Mouse (Mus musculus) limb, embryonic 14.5 days (tissue): ENCODE data around the gene Arhgap15. TPM values are rescaled to one million over a fixed set of nuclear protein-coding genes. Genes with fewer than 3 reads are reported as not detected.

Experiments
- ATAC-seq: fragments of 200-750 bp; cut with Nextera tagmentation; 2 replicates; pipeline ENCODE4 v1.8.0; 2017; ENCODE audit warnings: low read depth, moderate number of reproducible peaks, moderate TSS enrichment; ENCODE audit not compliant: low FRiP score
- DNase-seq: peaks from one replicate; pipeline ENCODE4 v3.0.0-alpha.2; 2015; ENCODE audit warnings: low spot score
- H3K27ac ChIP-seq: fragments of 300-500 bp; sonication (generic); replicated peaks from 2 replicates; pipeline ENCODE4 v1.5.1; 2014; ENCODE audit warnings: low read depth, mild to moderate bottlenecking, low read length, moderate library complexity, mixed read lengths
- H3K27me3 ChIP-seq: fragments of 300-500 bp; sonication (generic); 2 replicates; pipeline ENCODE4 v1.6.1; 2014; ENCODE audit warnings: low read length, mixed read lengths; ENCODE audit not compliant: control insufficient read depth, insufficient read depth
- H3K36me3 ChIP-seq: fragments of 300-500 bp; sonication (generic); 2 replicates; pipeline ENCODE4 v1.6.1; 2014; ENCODE audit warnings: mild to moderate bottlenecking, low read length, moderate library complexity, mixed read lengths; ENCODE audit not compliant: control insufficient read depth, insufficient read depth
- H3K4me1 ChIP-seq: fragments of 300-500 bp; sonication (generic); 2 replicates; pipeline ENCODE4 v1.6.1; 2014; ENCODE audit warnings: antibody characterized with exemption, low read length, mixed read lengths; ENCODE audit not compliant: control insufficient read depth, insufficient read depth
- H3K4me2 ChIP-seq: fragments of 300-500 bp; sonication (generic); replicated peaks from 2 replicates; pipeline ENCODE4 v1.6.1; 2014; ENCODE audit warnings: low read depth, mild to moderate bottlenecking, low read length, moderate library complexity; ENCODE audit not compliant: severe bottlenecking
- H3K4me3 ChIP-seq: fragments of 300-500 bp; sonication (generic); replicated peaks from 2 replicates; pipeline ENCODE4 v1.5.1; 2014; ENCODE audit warnings: low read length
- H3K9ac ChIP-seq: fragments of 300-500 bp; sonication (generic); 2 replicates; pipeline ENCODE4 v1.6.1; 2014; ENCODE audit warnings: mild to moderate bottlenecking, low read depth, low read length, moderate library complexity; ENCODE audit not compliant: severe bottlenecking
- H3K9me3 ChIP-seq: fragments of 300-500 bp; sonication (generic); 2 replicates; pipeline ENCODE4 v1.6.1; 2016; ENCODE audit warnings: low read length; ENCODE audit not compliant: control insufficient read depth
- POLR2A ChIP-seq: fragments of 200-500 bp; IDR thresholded peaks from 2 replicates; pipeline ENCODE4 v1.8.0; 2012; ENCODE audit warnings: inconsistent platforms, mild to moderate bottlenecking, moderate library complexity, borderline replicate concordance; ENCODE audit not compliant: insufficient read depth, insufficient read length; ENCODE audit errors: extremely low read depth
- WGBS: fragments of 180-500 bp; shearing (Covaris S2); extraction: QIAGEN DNeasy Blood & Tissue Kit; methylation state at CpG from one replicate; pipeline ENCODE4 v1.1.7; 2014; 5-methylcytosine and 5-hydroxymethylcytosine counted together
- polyA plus RNA-seq, 2 experiments: library from polyadenylated mRNA; depleted of rRNA in 1 of 2; stranded (reverse) in 1 of 2; unstranded in 1 of 2; fragments of >200 nt; fragmentation: Nextera tagmentation in 1 of 2; extraction: Ambion mirVana in 1 of 2; gene quantifications; 2 replicates each; pipeline versions ENCODE4 v1.2.1 to v1.2.3; 2012 to 2014

The Arhgap15 gene
- polyA plus RNA-seq, 2 experiments, result 1.4 to 2.9 TPM

GRCm38 (mm10) chr2:44140455-44140854 lies 391.8 kb downstream of the Arhgap15 start:
- TF ChIP-seq POLR2A, result no peak
- WGBS, result 83% methylated on average over 4 of the region's 4 CpGs
- Histone ChIP-seq H3K27ac (no peak overlapping the region), H3K4me1 (no peaks in the 10 kb centered on the region), H3K9ac (no peak overlapping the region), H3K27me3 (no peaks in the 10 kb centered on the region), H3K9me3 (no peaks in the 10 kb centered on the region), H3K36me3 (no peaks in the 10 kb centered on the region), H3K4me2 (no peak overlapping the region), H3K4me3 (no peak overlapping the region)
- no peak for ATAC-seq
- DNase-seq, result no peak

- WGBS, result 78% methylated on average over 9 of the region's 9 CpGs
- Histone ChIP-seq H3K9me3 (no peaks in the 10 kb centered on the region), H3K9ac (no peak overlapping the region), H3K4me2 (no peak overlapping the region), H3K36me3 (no peaks in the 10 kb centered on the region), H3K27ac (no peak overlapping the region), H3K27me3 (no peaks in the 10 kb centered on the region), H3K4me3 (no peak overlapping the region), H3K4me1 (no peaks in the 10 kb centered on the region)
- DNase-seq (no peak), ATAC-seq (no peak)
- no peak for TF ChIP-seq POLR2A
Observed at GRCm38 (mm10) chr2:44142152-44142551, 393.5 kb downstream of the Arhgap15 start.

DNA sequence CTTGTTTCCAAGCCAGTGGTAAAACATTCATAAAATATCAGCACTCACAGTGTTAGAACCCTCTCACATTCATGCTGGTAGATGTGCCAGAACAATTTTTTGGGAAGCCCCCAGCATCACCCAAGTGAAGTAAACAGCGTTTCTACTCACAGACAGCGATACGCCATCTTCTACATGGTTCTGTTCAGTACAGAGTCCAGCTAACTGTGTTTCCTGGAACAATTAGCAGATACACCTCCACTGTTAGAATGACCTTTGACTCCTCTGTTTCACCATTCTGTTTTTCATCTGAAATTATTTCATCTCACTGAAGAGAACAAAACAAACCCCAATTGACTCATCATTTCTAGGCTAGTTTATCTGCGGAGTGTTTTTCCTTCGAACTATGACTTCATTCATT lies 394.0 kb downstream of the Arhgap15 start:
- no peak for ATAC-seq
- 89% methylated on average over 5 of the region's 5 CpGs for WGBS

GRCm38 (mm10) chr2:44146124-44146981 lies 397.7 kb downstream of the Arhgap15 start:
- Histone ChIP-seq H3K36me3 (no peaks in the 10 kb centered on the region), H3K9me3 (no peaks in the 10 kb centered on the region), H3K4me2 (no peak overlapping the region), H3K27ac (no peak overlapping the region), H3K4me1 (peaks cover 3% of the 10 kb centered on the region; the same call in 1 of the 2 replicates), H3K4me3 (no peak overlapping the region), H3K27me3 (no peaks in the 10 kb centered on the region), H3K9ac (no peak overlapping the region)
- TF ChIP-seq POLR2A, result no peak
- DNase-seq (peak; percentile 30), ATAC-seq (no peak)
- 68% methylated on average over 7 of the region's 7 CpGs for WGBS

More for the DNA sequence above, 394.0 kb downstream of the Arhgap15 start:
- Histone ChIP-seq H3K27me3 (no peaks in the 10 kb centered on the region), H3K9me3 (no peaks in the 10 kb centered on the region), H3K9ac (no peak overlapping the region), H3K4me1 (no peaks in the 10 kb centered on the region), H3K27ac (no peak overlapping the region), H3K4me3 (no peak overlapping the region), H3K36me3 (no peaks in the 10 kb centered on the region), H3K4me2 (no peak overlapping the region)
- no peak for TF ChIP-seq POLR2A
- DNase-seq, result no peak

DNA sequence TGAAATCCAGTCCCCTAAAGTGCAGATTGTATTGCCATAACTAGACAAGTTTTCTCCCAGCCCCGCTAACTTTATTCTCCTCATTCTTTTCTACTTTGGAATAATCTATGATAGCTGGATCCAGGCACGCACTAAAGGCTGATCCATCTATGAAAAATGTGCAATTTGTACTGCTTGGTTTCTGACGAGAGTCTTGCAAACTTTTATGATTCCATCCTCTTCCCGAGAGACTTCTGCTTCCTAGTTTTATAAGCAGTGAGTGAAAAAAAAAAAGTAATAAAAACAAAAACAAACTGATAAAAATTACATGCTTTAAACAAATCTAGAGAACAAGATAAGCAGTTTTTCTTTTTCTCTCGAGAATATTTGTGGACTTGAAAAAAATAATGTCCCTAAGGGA lies 398.9 kb downstream of the Arhgap15 start:
- Histone ChIP-seq H3K27me3 (no peaks in the 10 kb centered on the region), H3K4me3 (no peak overlapping the region), H3K36me3 (no peaks in the 10 kb centered on the region), H3K9ac (no peak overlapping the region), H3K27ac (no peak overlapping the region), H3K4me1 (peaks cover 3% of the 10 kb centered on the region; the same call in 1 of the 2 replicates), H3K4me2 (no peak overlapping the region), H3K9me3 (no peaks in the 10 kb centered on the region)
- TF ChIP-seq POLR2A, result no peak
- WGBS, result 33% methylated on average over 5 of the region's 5 CpGs
- ATAC-seq, result no peak
- peak; percentile 15 for DNase-seq
